Comparison of ENCODE assay signal across 23 mouse cellular contexts in genomic region chr1:157141014-157141413, GRCm38 (mm10). TPM values are rescaled to one million over a fixed set of nuclear protein-coding genes. Genes with fewer than 3 reads are reported as not detected.
DNase-seq lines count a peak whose midpoint lies in the region; ATAC-seq and TF ChIP-seq lines count a peak whose summit lies in the region.
"Had no signal": no experiment of that assay in that cellular context is flagged by ENCODE, and none has a peak within 500 bp of the region (broad histone marks: within the 10 kb centered on the region; RNA-seq: fewer than 3 reads in every experiment).

No protein-coding gene starts in this region.

- H3K9me3 ChIP-seq in forebrain, postnatal 0 days (ENCODE audit: low read length) = no peaks in the 10 kb centered on the region
- no peaks in the 10 kb centered on the region for H3K9me3 ChIP-seq in forebrain, embryonic 13.5 days (replicated peaks)
- H3K9me3 ChIP-seq: embryonic facial prominence, embryonic 12.5 days; heart, embryonic 10.5 days; heart, embryonic 15.5 days had no signal

- H3K4me1 ChIP-seq in forebrain, postnatal 0 days (ENCODE audit: insufficient read depth) = no peaks in the 10 kb centered on the region
- peaks cover 6% of the 10 kb centered on the region; the same call in 1 of the 2 replicates for H3K4me1 ChIP-seq in forebrain, embryonic 13.5 days
- no peaks in the 10 kb centered on the region for H3K4me1 ChIP-seq in liver, adult 2 months (ENCODE audit: control insufficient read depth, insufficient read depth, low read length)
- H3K4me1 ChIP-seq: embryonic facial prominence, embryonic 12.5 days had no signal

- no peak for TF ChIP-seq POLR2A in liver, adult 2 months (IDR thresholded peaks at IDR 0.05; ENCODE audit: extremely low read depth, insufficient read depth, low read length)

- WGBS in forebrain, postnatal 0 days = 75% methylated on average over 3 of the region's 3 CpGs
- 90% methylated on average over 3 of the region's 3 CpGs for WGBS in forebrain, embryonic 13.5 days
- WGBS in liver, adult 2 months = 82% methylated on average over 3 of the region's 3 CpGs

- no peak overlapping the region for H3K4me3 ChIP-seq in forebrain, postnatal 0 days (ENCODE audit: low read depth, low read length)
- no peak overlapping the region for H3K4me3 ChIP-seq in forebrain, embryonic 13.5 days
- no peak overlapping the region for H3K4me3 ChIP-seq in liver, adult 2 months (ENCODE audit: insufficient read depth, low read depth, low read length)
- H3K4me3 ChIP-seq: embryonic facial prominence, embryonic 12.5 days; heart, embryonic 10.5 days; heart, embryonic 15.5 days had no signal

- H3K4me2 ChIP-seq in forebrain, postnatal 0 days (ENCODE audit: low read depth) = no peak overlapping the region
- H3K4me2 ChIP-seq in forebrain, embryonic 13.5 days = no peak overlapping the region
- H3K4me2 ChIP-seq: embryonic facial prominence, embryonic 12.5 days; heart, embryonic 15.5 days; hindbrain, embryonic 14.5 days had no signal

- no peak for TF ChIP-seq CTCF in forebrain, postnatal 0 days (IDR thresholded peaks at IDR 0.05; ENCODE audit: low read depth)
- TF ChIP-seq CTCF in liver, adult 2 months (IDR thresholded peaks at IDR 0.05; ENCODE audit: low read depth, low read length) = no peak

- H3K79me2 ChIP-seq in liver, adult 2 months (ENCODE audit: control insufficient read depth, insufficient read depth, low read length) = no peaks in the 10 kb centered on the region

- no peak overlapping the region for H3K9ac ChIP-seq in forebrain, postnatal 0 days
- no peak overlapping the region for H3K9ac ChIP-seq in forebrain, embryonic 13.5 days
- H3K9ac ChIP-seq in liver, adult 2 months (ENCODE audit: low read depth, low read length) = no peak overlapping the region
- H3K9ac ChIP-seq: embryonic facial prominence, embryonic 12.5 days; heart, embryonic 15.5 days; hindbrain, embryonic 14.5 days had no signal

- ATAC-seq in forebrain, postnatal 0 days = peak; percentile 65
- ATAC-seq in forebrain, embryonic 13.5 days = no peak

- H3K36me3 ChIP-seq in forebrain, postnatal 0 days (ENCODE audit: insufficient read depth) = peaks cover 15% of the 10 kb centered on the region; the same call in 1 of the 2 replicates
- peaks cover 37% of the 10 kb centered on the region for H3K36me3 ChIP-seq in forebrain, embryonic 13.5 days (ENCODE audit: poor library complexity, severe bottlenecking)
- H3K36me3 ChIP-seq in liver, adult 2 months (ENCODE audit: control insufficient read depth, insufficient read depth, low read length) = peaks cover 12% of the 10 kb centered on the region
- H3K36me3 ChIP-seq: embryonic facial prominence, embryonic 12.5 days had no signal

- no peak overlapping the region for H3K27ac ChIP-seq in forebrain, postnatal 0 days (ENCODE audit: low read depth, low read length)
- no peak overlapping the region for H3K27ac ChIP-seq in forebrain, embryonic 13.5 days
- H3K27ac ChIP-seq in liver, adult 2 months (replicated peaks; ENCODE audit: insufficient read depth, low read depth, low read length) = no peak overlapping the region
- H3K27ac ChIP-seq: embryonic facial prominence, embryonic 12.5 days; heart, embryonic 10.5 days; heart, embryonic 15.5 days; hindbrain, embryonic 14.5 days had no signal

- no peaks in the 10 kb centered on the region for H3K27me3 ChIP-seq in forebrain, postnatal 0 days (ENCODE audit: insufficient read depth, low read length)
- no peaks in the 10 kb centered on the region for H3K27me3 ChIP-seq in forebrain, embryonic 13.5 days
- H3K27me3 ChIP-seq in liver, adult 2 months (ENCODE audit: control insufficient read depth, insufficient read depth, low read length) = no peaks in the 10 kb centered on the region
- H3K27me3 ChIP-seq: embryonic facial prominence, embryonic 12.5 days; heart, embryonic 15.5 days had no signal

- no peak for DNase-seq in forebrain, postnatal 0 days
- DNase-seq in liver, adult 2 months (ENCODE audit: extremely low read depth, low read depth, low spot score) = peak; percentile 8
- DNase-seq in liver = no peak
- peak; percentile 1 for DNase-seq in induced T-regulatory cell, adult 2 months (ENCODE audit: low read depth)
- no peak for DNase-seq in cerebellum, adult 11-12 months
- DNase-seq in thymus, postnatal 36 days = no peak
- DNase-seq: adrenal gland, adult 2 months; adrenal gland, postnatal 25 days; cerebellum, adult 11 months; cerebellum, adult 9-10 months; cerebellum, postnatal 25 days; gastrocnemius, postnatal 36 days; heart, postnatal 14 days had no signal

RNA-seq across cellular contexts. Expression of gene Tex35, which starts 32.5 kb away (rescaled TPM):
- total RNA-seq in forebrain, postnatal 0 days (2014; rRNA removed) = not detected in 2 replicates
- 0.21 TPM in 1 of 2 replicates, not detected in the other for polyA plus RNA-seq in forebrain, postnatal 0 days (2015; fragmentation: Nextera tagmentation; extraction: Ambion mirVana)
- not detected in 2 replicates for polyA plus RNA-seq in forebrain, embryonic 13.5 days (2015; fragmentation: Nextera tagmentation; extraction: Ambion mirVana)
- 0.09 TPM in 1 of 2 replicates, not detected in the other for total RNA-seq in liver, adult 2 months (2014; rRNA removed)
- polyA plus RNA-seq in liver, adult 2 months (2012; rRNA removed) = 0.11 and 0.12 TPM in 2 replicates
- total RNA-seq: adrenal gland, adult 2 months; adrenal gland, postnatal 25 days; ES-E14; gastrocnemius, adult 8-10 months; gastrocnemius, postnatal 36 days; heart, postnatal 14 days; hematopoietic stem cell, adult 5-6 weeks had no signal
- polyA plus RNA-seq: adrenal gland, adult 2 months; cortical plate, adult 2 months; embryonic facial prominence, embryonic 12.5 days; forebrain, embryonic 11.5 days; heart, embryonic 10.5 days; heart, embryonic 15.5 days; hindbrain, embryonic 14.5 days had no signal

Comparison
In these comparisons a context has a peak if more than half of its experiments do, and no peak if none do; other contexts are left out.
1. DNase-seq: peak in liver, adult 2 months (single experiment) and induced T-regulatory cell, adult 2 months (single experiment); none in forebrain, postnatal 0 days (single experiment), liver (single experiment), cerebellum, adult 11-12 months (single experiment) and thymus, postnatal 36 days (0 of 2).